Mouse (Mus musculus): ENCODE data around the gene Polr2e.
A peak's percentile ranks its signal among the peaks of the same experiment; 100 is the strongest.

Gene Polr2e

GRCm38 (mm10) chr10:79986963-79987362, 52.6 kb downstream of the Polr2e start:
- DNase-seq: peak; percentile 85

GRCm38 (mm10) chr10:79986232-79986878, 53.2 kb downstream of the Polr2e start:
- no peak for DNase-seq

All from layer of hippocampus, adult 9-11 months (tissue).